Mouse (Mus musculus) MEL (cell line): Measurements from ENCODE around the gene Scel. TPM values are rescaled to one million over a fixed set of nuclear protein-coding genes. Genes with fewer than 3 reads are reported as not detected.

Experiments used
- DNase-seq: peaks from one replicate; pipeline ENCODE4 v3.0.0; 2011; ENCODE audit warnings: low read depth, low spot score
- H3K27ac ChIP-seq: 2 replicates; pipeline ENCODE4 v1.5.1; 2012; ENCODE audit warnings: low read depth, mild to moderate bottlenecking, control low read depth, low read length, moderate library complexity; ENCODE audit not compliant: control insufficient read depth
- H3K27me3 ChIP-seq, 2 experiments: fragments of 150-350 bp in 1 of 2; sonication (generic) in 1 of 2; 2 replicates each; pipeline ENCODE4 v1.6.1; 2012; ENCODE audit warnings: low read length in 2 of 2, mild to moderate bottlenecking in 2 of 2, improper control_type of control experiment in 1 of 2, moderate library complexity in 1 of 2; ENCODE audit not compliant: insufficient read depth in 2 of 2, control insufficient read depth in 1 of 2
- H3K36me3 ChIP-seq, 2 experiments: 2 replicates each; pipeline ENCODE4 v1.6.1; 2012 to 2014; ENCODE audit warnings: low read length in 2 of 2, improper control_type of control experiment in 1 of 2, inconsistent platforms in 1 of 2, mild to moderate bottlenecking in 1 of 2; ENCODE audit not compliant: insufficient read depth in 2 of 2, control insufficient read depth in 1 of 2
- H3K4me1 ChIP-seq, 2 experiments: fragments of 150-350 bp in 1 of 2; sonication (generic) in 1 of 2; 2 replicates each; pipeline ENCODE4 v1.6.1; 2012; ENCODE audit warnings: low read length in 2 of 2, improper control_type of control experiment in 1 of 2, mild to moderate bottlenecking in 1 of 2; ENCODE audit not compliant: insufficient read depth in 2 of 2, control insufficient read depth in 1 of 2
- H3K4me3 ChIP-seq, 2 experiments: fragments of 150-350 bp in 1 of 2; sonication (generic) in 1 of 2; 2 replicates each; pipeline ENCODE4 v1.5.1; 2012; ENCODE audit warnings: low read depth in 2 of 2, low read length in 2 of 2, mild to moderate bottlenecking in 2 of 2, moderate library complexity in 2 of 2, control low read depth in 1 of 2, improper control_type of control experiment in 1 of 2; ENCODE audit not compliant: control insufficient read depth in 1 of 2, insufficient read depth in 1 of 2
- H3K79me2 ChIP-seq: 2 replicates; pipeline ENCODE4 v1.6.1; 2012; ENCODE audit warnings: mild to moderate bottlenecking, low read length, moderate library complexity; ENCODE audit not compliant: control insufficient read depth, poor library complexity, insufficient read depth
- H3K9ac ChIP-seq: 2 replicates; pipeline ENCODE4 v1.6.1; 2012; ENCODE audit warnings: low read depth, mild to moderate bottlenecking, control low read depth, low read length, moderate library complexity; ENCODE audit not compliant: control insufficient read depth, poor library complexity, severe bottlenecking
- H3K9me3 ChIP-seq: fragments of 150-350 bp; sonication (generic); replicated peaks from 2 replicates; pipeline ENCODE4 v1.6.1; 2012; ENCODE audit warnings: mild to moderate bottlenecking, low read length, improper control_type of control experiment, moderate library complexity; ENCODE audit not compliant: insufficient read depth
- CTCF ChIP-seq, 3 experiments: IDR thresholded peaks in 2 of 3; conservative IDR thresholded peaks in 1 of 3; 2 replicates each; pipeline ENCODE4 v1.5.1; 2011 to 2012; ENCODE audit warnings: low read length in 3 of 3, low read depth in 2 of 3, mild to moderate bottlenecking in 2 of 3, improper control_type of control experiment in 1 of 3, inconsistent platforms in 1 of 3, mixed read lengths in 1 of 3, moderate library complexity in 1 of 3; ENCODE audit not compliant: control insufficient read depth in 1 of 3, insufficient read depth in 1 of 3, poor library complexity in 1 of 3, severe bottlenecking in 1 of 3
- ELF1 ChIP-seq: IDR thresholded peaks from 2 replicates; pipeline ENCODE4 v1.6.1; 2014; ENCODE audit warnings: low read depth, mild to moderate bottlenecking, inconsistent platforms, low read length, improper control_type of control experiment, moderate library complexity
- ETS1 ChIP-seq: IDR thresholded peaks from 2 replicates; pipeline ENCODE4 v1.6.1; 2012; ENCODE audit warnings: low read depth, mild to moderate bottlenecking, inconsistent platforms, low read length, improper control_type of control experiment, moderate library complexity
- HCFC1 ChIP-seq: IDR thresholded peaks from 2 replicates; pipeline ENCODE4 v1.6.1; 2012; ENCODE audit warnings: low read depth, mild to moderate bottlenecking, inconsistent platforms, low read length, improper control_type of control experiment, moderate library complexity
- KAT2A ChIP-seq: conservative IDR thresholded peaks from 2 replicates; pipeline ENCODE4 v1.6.1; 2012; ENCODE audit warnings: low read depth, low read length, improper control_type of control experiment, inconsistent platforms
- MAX ChIP-seq: IDR thresholded peaks from 2 replicates; pipeline ENCODE4 v1.6.1; 2011; ENCODE audit warnings: low read length, improper control_type of control experiment
- RCOR1 ChIP-seq: IDR thresholded peaks from 2 replicates; pipeline ENCODE4 v1.6.1; 2012; ENCODE audit warnings: low read depth, mild to moderate bottlenecking, inconsistent platforms, low read length, improper control_type of control experiment
- SIN3A ChIP-seq: IDR thresholded peaks from 2 replicates; pipeline ENCODE4 v1.6.1; 2012; ENCODE audit warnings: low read length, improper control_type of control experiment, inconsistent platforms
- UBTF ChIP-seq: IDR thresholded peaks from 2 replicates; pipeline ENCODE4 v1.6.1; 2012; ENCODE audit warnings: low read depth, mild to moderate bottlenecking, inconsistent platforms, low read length, improper control_type of control experiment, moderate library complexity, borderline replicate concordance; ENCODE audit not compliant: insufficient read depth
- ZC3H11A ChIP-seq: IDR thresholded peaks from 2 replicates; pipeline ENCODE4 v1.6.1; 2012; ENCODE audit warnings: low read depth, mild to moderate bottlenecking, inconsistent platforms, low read length, improper control_type of control experiment
- polyA plus RNA-seq, 2 experiments: library from polyadenylated mRNA; stranded (reverse) in 1 of 2; unstranded in 1 of 2; fragments of >175 nt in 1 of 2; fragments of >200 nt in 1 of 2; gene quantifications; 2 replicates each; pipeline versions ENCODE4 v1.2.1 to v1.2.4; 2012; ENCODE audit warnings: low replicate concordance in 2 of 2, low read depth in 1 of 2; ENCODE audit not compliant: insufficient read length in 2 of 2, insufficient read depth in 1 of 2, missing spikeins in 1 of 2
- total RNA-seq: library from RNA; depleted of rRNA; stranded (reverse); fragments of 300-350 nt; gene quantifications from 2 replicates; pipeline ENCODE4 v1.2.3, GENCODE M21; 2012

Gene Scel
- total and polyA plus RNA-seq, 3 experiments, result not detected

DNA sequence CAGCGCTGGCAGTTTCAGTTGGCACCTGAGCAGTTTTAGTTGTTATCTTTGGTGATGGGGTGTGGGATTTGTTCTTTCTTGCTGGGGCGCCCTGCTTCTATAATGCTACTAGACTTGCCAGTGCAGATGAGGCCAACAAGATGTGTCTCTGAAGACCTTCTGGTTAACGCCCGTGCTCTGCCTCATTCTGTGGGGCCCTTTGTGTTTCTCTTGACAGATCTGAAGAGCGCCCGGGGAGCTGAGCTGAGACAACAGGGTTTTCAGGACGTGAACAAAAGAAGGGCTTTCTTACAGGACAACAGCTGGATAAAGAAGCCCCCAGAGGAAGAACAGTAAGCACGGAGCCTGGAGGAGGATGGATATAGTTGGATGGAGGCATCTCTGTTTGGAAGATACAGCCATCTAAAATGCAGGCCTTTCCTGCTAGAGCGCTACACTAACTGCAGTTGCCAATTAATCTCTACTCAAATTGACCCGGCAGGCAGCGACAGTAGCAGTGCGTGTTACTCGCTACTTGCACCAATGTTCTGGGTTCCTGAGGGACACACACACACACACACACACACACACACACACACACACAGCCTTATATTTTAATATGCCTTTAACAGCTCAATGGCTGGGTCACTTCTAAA is 16.7 kb downstream of the Scel start:
- H3K9me3 ChIP-seq, result no peaks in the 10 kb centered on the region

DNA sequence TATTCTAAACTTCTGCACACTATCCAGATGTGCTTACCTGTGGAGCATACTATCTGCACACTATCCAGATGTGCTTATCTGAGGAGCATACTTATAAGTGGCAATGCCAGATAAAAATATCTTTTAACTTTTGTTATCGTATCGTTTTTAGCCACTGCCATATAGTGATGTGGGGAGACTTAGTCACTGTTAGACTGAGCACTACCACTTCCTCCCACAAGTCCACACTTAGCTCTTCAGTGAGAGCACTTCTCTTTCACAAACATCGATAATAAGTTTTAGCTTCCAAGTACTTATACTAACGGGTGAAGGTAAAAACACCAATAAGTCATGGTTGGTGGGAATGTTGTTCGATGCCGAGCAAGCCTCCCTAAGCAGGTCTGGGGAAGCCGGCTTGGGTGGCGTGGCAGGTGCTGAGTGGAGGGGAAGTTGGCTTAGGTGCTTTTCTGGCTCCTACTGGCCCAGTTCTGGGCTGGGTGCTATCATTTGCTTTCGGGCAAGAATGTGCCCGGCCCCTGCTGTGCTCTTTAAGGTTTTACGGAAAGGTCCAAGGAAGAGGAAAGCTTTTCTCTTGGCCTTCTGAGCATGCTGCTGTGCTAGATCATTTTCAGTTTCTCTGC is 18.7 kb downstream of the Scel start:
- Histone ChIP-seq H3K27me3 (no peaks in the 10 kb centered on the region), H3K9ac (no peak overlapping the region), H3K4me3 (no peak overlapping the region), H3K9me3 (no peaks in the 10 kb centered on the region), H3K36me3 (no peaks in the 10 kb centered on the region), H3K4me1 (no peaks in the 10 kb centered on the region)
- TF ChIP-seq MAX (no peak), HCFC1 (no peak), ELF1 (no peak), ETS1 (no peak)
- TF ChIP-seq, all 39 proteins: peak for 0
- Histone ChIP-seq H3K27ac (no peak overlapping the region), H3K79me2 (no peaks in the 10 kb centered on the region)
- DNase-seq, result no peak

More for the DNA sequence above, 16.7 kb downstream of the Scel start:
- Histone ChIP-seq H3K4me1 (no peaks in the 10 kb centered on the region), H3K79me2 (no peaks in the 10 kb centered on the region), H3K4me3 (no peak overlapping the region), H3K36me3 (no peaks in the 10 kb centered on the region), H3K9ac (no peak overlapping the region), H3K27me3 (no peaks in the 10 kb centered on the region), H3K27ac (no peak overlapping the region)
- DNase-seq, result no peak
- no peak for TF ChIP-seq ZC3H11A
- TF ChIP-seq CTCF (IDR thresholded peaks at IDR 0.05 in 2 of 3, conservative IDR thresholded peaks at IDR 0.05 in 1 of 3; ENCODE audit: control insufficient read depth in 1 of 3, insufficient read depth in 1 of 3, low read depth in 2 of 3, low read length in 3 of 3, poor library complexity in 1 of 3, severe bottlenecking in 1 of 3), result no peak
- TF ChIP-seq SIN3A, result no peak

GRCm38 (mm10) chr14:103535511-103536024 is 22.4 kb downstream of the Scel start:
- Histone ChIP-seq H3K4me3 (no peak overlapping the region), H3K79me2 (no peaks in the 10 kb centered on the region), H3K27me3 (no peaks in the 10 kb centered on the region), H3K9ac (no peak overlapping the region), H3K4me1 (no peaks in the 10 kb centered on the region), H3K36me3 (no peaks in the 10 kb centered on the region), H3K27ac (no peak overlapping the region), H3K9me3 (no peaks in the 10 kb centered on the region)
- DNase-seq, result no peak
- TF ChIP-seq RCOR1, result no peak
- no peak for TF ChIP-seq KAT2A
- no peak for TF ChIP-seq UBTF
